Mouse (Mus musculus) liver, embryonic 14.5 days (tissue): ENCODE results near the gene Foxn3. TPM values are rescaled to one million over a fixed set of nuclear protein-coding genes. Genes with fewer than 3 reads are reported as not detected.

Source experiments
- ATAC-seq: fragments of 200-750 bp; cut with Nextera tagmentation; 2 replicates; pipeline ENCODE4 v1.8.0; 2017; ENCODE audit warnings: moderate number of reproducible peaks, mild to moderate bottlenecking, moderate library complexity; ENCODE audit not compliant: insufficient read depth
- DNase-seq, 3 experiments: peaks; one replicate each; pipeline ENCODE4 v3.0.0-alpha.2; 2012 to 2013; ENCODE audit warnings: low read depth in 3 of 3, low spot score in 3 of 3
- H3K27ac ChIP-seq: fragments of 300-500 bp; sonication (generic); 2 replicates; pipeline ENCODE4 v1.5.1; 2014; ENCODE audit warnings: moderate library complexity, mild to moderate bottlenecking, control low read depth, inconsistent platforms
- H3K27me3 ChIP-seq: fragments of 300-500 bp; sonication (generic); 2 replicates; pipeline ENCODE4 v1.6.1; 2014; ENCODE audit warnings: mild to moderate bottlenecking, low read length, moderate library complexity; ENCODE audit not compliant: control insufficient read depth, insufficient read depth
- H3K36me3 ChIP-seq: fragments of 300-500 bp; sonication (generic); replicated peaks from 2 replicates; pipeline ENCODE4 v1.6.1; 2014; ENCODE audit warnings: low read depth; ENCODE audit not compliant: control insufficient read depth, insufficient read depth
- H3K4me1 ChIP-seq, 2 experiments: fragments of 200-500 bp in 1 of 2; fragments of 300-500 bp in 1 of 2; sonication (generic) in 1 of 2; replicated peaks; 2 replicates each; pipeline ENCODE4 v1.6.1; 2012 to 2014; ENCODE audit warnings: antibody characterized with exemption in 1 of 2, inconsistent platforms in 1 of 2, low read length in 1 of 2; ENCODE audit not compliant: control insufficient read depth in 2 of 2, insufficient read depth in 2 of 2
- H3K4me2 ChIP-seq: fragments of 300-500 bp; sonication (generic); 2 replicates; pipeline ENCODE4 v1.6.1; 2014; ENCODE audit warnings: low read depth, mild to moderate bottlenecking, control low read depth, moderate library complexity
- H3K4me3 ChIP-seq, 2 experiments: fragments of 200-500 bp in 1 of 2; fragments of 300-500 bp in 1 of 2; sonication (generic) in 1 of 2; 2 replicates each; pipeline ENCODE4 v1.5.1; 2012 to 2014; ENCODE audit warnings: low read depth in 2 of 2, low read length in 2 of 2, mild to moderate bottlenecking in 2 of 2, control low read depth in 1 of 2, inconsistent platforms in 1 of 2, moderate library complexity in 1 of 2; ENCODE audit not compliant: insufficient read depth in 1 of 2
- H3K9ac ChIP-seq: fragments of 300-500 bp; sonication (generic); replicated peaks from 2 replicates; pipeline ENCODE4 v1.6.1; 2014; ENCODE audit warnings: mild to moderate bottlenecking, control low read depth, moderate library complexity
- H3K9me3 ChIP-seq: fragments of 300-500 bp; sonication (generic); 2 replicates; pipeline ENCODE4 v1.6.1; 2016; ENCODE audit warnings: low read length, mixed read lengths; ENCODE audit not compliant: control insufficient read depth
- CTCF ChIP-seq: IDR thresholded peaks from 2 replicates; pipeline ENCODE4 v1.5.1; 2016; ENCODE audit warnings: antibody characterized with exemption, low read depth, control low read depth
- EP300 ChIP-seq: IDR thresholded peaks from 2 replicates; pipeline ENCODE4 v1.6.1; 2016; ENCODE audit warnings: antibody characterized with exemption, low read depth
- WGBS: fragments of 180-500 bp; shearing (Covaris S2); extraction: QIAGEN DNeasy Blood & Tissue Kit; methylation state at CpG from one replicate; pipeline ENCODE4 v1.1.7; 2014; ENCODE audit not compliant: insufficient replicate concordance; 5-methylcytosine and 5-hydroxymethylcytosine counted together
- polyA plus RNA-seq, 2 experiments: library from polyadenylated mRNA; depleted of rRNA in 1 of 2; stranded (reverse) in 1 of 2; unstranded in 1 of 2; fragments of >200 nt; fragmentation: Nextera tagmentation in 1 of 2; extraction: Ambion mirVana in 1 of 2; gene quantifications; 2 replicates each; pipeline versions ENCODE4 v1.2.1 to v1.2.3; 2012 to 2014

Foxn3 gene
- 2.2 and 2.7 TPM in 2 replicates for polyA plus RNA-seq (2012; rRNA removed)
- polyA plus RNA-seq (2014; fragmentation: Nextera tagmentation; extraction: Ambion mirVana), result 13.6 and 17.2 TPM in 2 replicates

GRCm38 (mm10) chr12:99563219-99564059 lies at the start of gene Foxn3:
Gene Foxn3 (minus strand): TSS chr12:99563582.
- no peak for TF ChIP-seq EP300
- TF ChIP-seq CTCF, result no peak

GRCm38 (mm10) chr12:99612181-99612871 lies 48.9 kb upstream of the Foxn3 start:
- ATAC-seq (no peak), DNase-seq (no peak)
- Histone ChIP-seq H3K9ac (no peak overlapping the region), H3K36me3 (no peaks in the 10 kb centered on the region), H3K27me3 (no peaks in the 10 kb centered on the region), H3K9me3 (no peaks in the 10 kb centered on the region), H3K27ac (no peak overlapping the region), H3K4me1 (no peaks in the 10 kb centered on the region), H3K4me2 (no peak overlapping the region), H3K4me3 (no peak overlapping the region)
- no peak for TF ChIP-seq CTCF
- no peak for TF ChIP-seq EP300
- 43% methylated on average over 9 of the region's 9 CpGs for WGBS

More at GRCm38 (mm10) chr12:99563219-99564059, at the start of gene Foxn3:
- Histone ChIP-seq H3K9ac (peak within 1 kb of the TSS; percentile 60), H3K4me1 (peaks cover 10 to 24% of the 10 kb centered on the region in 2 experiments; a peak in 3 of 4 replicates), H3K36me3 (no peaks in the 10 kb centered on the region), H3K4me2 (peak within 1 kb of the TSS; percentile 68), H3K9me3 (no peaks in the 10 kb centered on the region), H3K27me3 (no peaks in the 10 kb centered on the region), H3K4me3 (peak within 1 kb of the TSS; percentile 68 to 89), H3K27ac (no peak within 1 kb of the TSS; the same call in 1 of the 2 replicates)
- DNase-seq, result no peak
- peak; percentile 81 for ATAC-seq
- under 1% methylated on average over 64 of the region's 66 CpGs for WGBS

GRCm38 (mm10) chr12:99610868-99611267 lies 47.5 kb upstream of the Foxn3 start:
- Histone ChIP-seq H3K27ac (no peak overlapping the region), H3K36me3 (no peaks in the 10 kb centered on the region), H3K27me3 (no peaks in the 10 kb centered on the region), H3K4me3 (no peak overlapping the region), H3K4me1 (no peaks in the 10 kb centered on the region), H3K9ac (no peak overlapping the region), H3K4me2 (no peak overlapping the region), H3K9me3 (no peaks in the 10 kb centered on the region)
- WGBS, result 72% methylated on average over 7 of the region's 7 CpGs
- no peak for TF ChIP-seq CTCF
- TF ChIP-seq EP300, result no peak
- ATAC-seq (no peak), DNase-seq (no peak)

- no peak overlapping the region for H3K9ac ChIP-seq
- no peaks in the 10 kb centered on the region for H3K4me1 ChIP-seq
- TF ChIP-seq EP300, result no peak
- no peak for TF ChIP-seq CTCF
- H3K36me3 ChIP-seq, result no peaks in the 10 kb centered on the region
- WGBS, result 78% methylated on average over 16 of the region's 16 CpGs
- no peak overlapping the region for H3K4me2 ChIP-seq
- no peaks in the 10 kb centered on the region for H3K9me3 ChIP-seq
- H3K4me3 ChIP-seq, result no peak overlapping the region
- H3K27me3 ChIP-seq, result no peaks in the 10 kb centered on the region
- H3K27ac ChIP-seq, result no peak overlapping the region
- DNase-seq, result no peak
- ATAC-seq, result no peak
Observed at GRCm38 (mm10) chr12:99610069-99610815, 46.9 kb upstream of the Foxn3 start.
